Mouse (Mus musculus) stomach, embryonic 16.5 days (tissue): ENCODE data around the gene Atoh1. TPM values are rescaled to one million over a fixed set of nuclear protein-coding genes. Genes with fewer than 3 reads are reported as not detected.

Experiments
- ATAC-seq: fragments of 200-750 bp; cut with Nextera tagmentation; 2 replicates; pipeline ENCODE4 v1.8.0; 2017; ENCODE audit warnings: moderate number of reproducible peaks, moderate TSS enrichment; ENCODE audit not compliant: insufficient read depth, low FRiP score
- H3K27ac ChIP-seq: fragments of 300-500 bp; sonication (generic); 2 replicates; pipeline ENCODE4 v1.5.1; 2014; ENCODE audit warnings: low read length
- H3K27me3 ChIP-seq: fragments of 300-500 bp; sonication (generic); 2 replicates; pipeline ENCODE4 v1.6.1; 2014; ENCODE audit warnings: low read length, control low read depth, mixed read lengths; ENCODE audit not compliant: control insufficient read depth, insufficient read depth
- H3K36me3 ChIP-seq: fragments of 300-500 bp; sonication (generic); 2 replicates; pipeline ENCODE4 v1.6.1; 2014; ENCODE audit warnings: low read length; ENCODE audit not compliant: control insufficient read depth, insufficient read depth
- H3K4me1 ChIP-seq: fragments of 300-500 bp; sonication (generic); 2 replicates; pipeline ENCODE4 v1.6.1; 2014; ENCODE audit warnings: low read length, control low read depth, mixed read lengths; ENCODE audit not compliant: control insufficient read depth, insufficient read depth
- H3K4me2 ChIP-seq: fragments of 300-500 bp; sonication (generic); 2 replicates; pipeline ENCODE4 v1.6.1; 2014; ENCODE audit warnings: low read depth, low read length, mixed read lengths
- H3K4me3 ChIP-seq: fragments of 300-500 bp; sonication (generic); replicated peaks from 2 replicates; pipeline ENCODE4 v1.5.1; 2014; ENCODE audit warnings: mild to moderate bottlenecking, low read length
- H3K9ac ChIP-seq: fragments of 300-500 bp; sonication (generic); 2 replicates; pipeline ENCODE4 v1.6.1; 2014; ENCODE audit warnings: low read length
- H3K9me3 ChIP-seq: fragments of 300-500 bp; sonication (generic); replicated peaks from 2 replicates; pipeline ENCODE4 v1.6.1; 2016; ENCODE audit warnings: low read length, control low read depth; ENCODE audit not compliant: control insufficient read depth
- WGBS: fragments of 180-500 bp; shearing (Covaris S2); extraction: QIAGEN DNeasy Blood & Tissue Kit; methylation state at CpG from one replicate; pipeline ENCODE4 v1.1.7; 2014; 5-methylcytosine and 5-hydroxymethylcytosine counted together
- polyA plus RNA-seq: library from polyadenylated mRNA; unstranded; fragments of >200 nt; fragmentation: Nextera tagmentation; extraction: Ambion mirVana; gene quantifications from 2 replicates; pipeline ENCODE4 v1.2.1, GENCODE M21; 2015

Gene Atoh1
- 0.31 and 0.71 TPM in 2 replicates for polyA plus RNA-seq

DNA sequence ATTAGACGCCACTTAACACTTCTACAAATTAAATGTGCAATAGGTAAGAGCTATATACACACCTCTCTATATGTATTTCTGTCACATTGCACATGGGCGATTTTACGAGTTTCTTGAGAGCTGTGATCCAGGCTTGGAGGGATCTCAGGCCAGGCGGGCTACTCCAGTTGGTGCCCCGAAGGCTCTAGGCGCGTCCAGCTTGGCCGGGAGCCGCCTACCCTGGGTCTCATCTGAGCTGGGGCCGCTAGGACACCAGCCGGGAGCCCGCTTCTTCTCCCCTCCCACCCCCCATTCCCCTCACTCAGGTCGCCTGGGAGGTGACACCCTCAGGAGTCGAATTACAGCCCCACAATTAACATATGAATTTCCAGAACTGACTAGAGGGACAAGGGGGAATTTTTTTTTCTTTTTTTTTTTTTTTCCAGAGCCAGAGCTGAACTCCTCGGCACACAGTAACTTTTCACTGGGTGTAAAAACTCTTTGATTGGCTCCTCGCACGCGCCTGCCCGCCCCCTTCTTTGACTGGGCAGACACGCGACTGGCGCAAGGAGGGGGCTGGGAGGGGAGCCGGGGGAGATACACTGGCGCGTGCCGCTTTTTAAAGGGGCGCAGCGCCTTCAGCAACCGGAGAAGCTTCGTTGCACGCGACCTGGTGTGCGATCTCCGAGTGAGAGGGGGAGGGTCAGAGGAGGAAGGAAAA is at the start of gene Atoh1:
Atoh1 (plus strand) TSS at position 627 of the 700 bp plus-strand sequence.
- Histone ChIP-seq H3K9ac (peak within 1 kb of the TSS; percentile 35; the same call in 1 of the 2 replicates), H3K4me1 (peaks cover 12% of the 10 kb centered on the region), H3K4me2 (peak within 1 kb of the TSS; percentile 86), H3K27me3 (peaks cover 54% of the 10 kb centered on the region), H3K36me3 (no peaks in the 10 kb centered on the region), H3K27ac (no peak within 1 kb of the TSS), H3K4me3 (peak within 1 kb of the TSS; percentile 47), H3K9me3 (no peaks in the 10 kb centered on the region)
- peak; percentile 77; the same call in 1 of the 2 replicates for ATAC-seq
- under 1% methylated on average over 34 of the region's 34 CpGs for WGBS

DNA sequence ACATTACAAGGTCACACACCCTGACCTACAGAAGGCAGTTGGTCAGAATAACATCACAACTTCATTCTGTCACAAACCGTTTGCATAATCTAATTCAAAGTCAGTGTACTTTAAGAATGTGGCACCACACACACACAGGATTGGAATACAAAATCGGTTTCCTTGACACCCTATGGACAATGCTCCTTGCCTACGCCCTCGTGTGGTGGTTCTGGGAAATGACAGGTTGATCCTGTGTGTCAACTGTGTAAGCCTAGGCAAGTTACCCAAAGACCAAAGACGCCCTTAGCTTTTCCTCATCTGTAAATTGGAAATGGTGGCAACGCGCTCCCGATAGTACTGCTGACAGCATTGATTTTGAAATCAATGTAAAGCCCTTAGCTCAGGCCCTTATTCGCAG is 45.0 kb upstream of the Atoh1 start:
- ATAC-seq: no peak
- WGBS: 34% methylated on average over 9 of the region's 9 CpGs

GRCm38 (mm10) chr6:64684973-64685372 is 44.0 kb upstream of the Atoh1 start:
- no peak overlapping the region for H3K4me3 ChIP-seq
- no peak overlapping the region for H3K27ac ChIP-seq
- H3K27me3 ChIP-seq: peaks cover 8% of the 10 kb centered on the region
- 5% methylated on average over 5 of the region's 5 CpGs for WGBS
- H3K9me3 ChIP-seq: no peaks in the 10 kb centered on the region
- H3K9ac ChIP-seq: no peak overlapping the region
- no peaks in the 10 kb centered on the region for H3K36me3 ChIP-seq
- 0 out of 2 replicates have a peak overlapping the region, but pooled peaks have one; percentile 19 for H3K4me2 ChIP-seq
- ATAC-seq: no peak
- H3K4me1 ChIP-seq: no peaks in the 10 kb centered on the region

More for the DNA sequence above, 45.0 kb upstream of the Atoh1 start:
- H3K4me2 ChIP-seq: no peak overlapping the region
- no peak overlapping the region for H3K27ac ChIP-seq
- peaks cover 8% of the 10 kb centered on the region for H3K27me3 ChIP-seq
- H3K4me1 ChIP-seq: no peaks in the 10 kb centered on the region
- H3K9me3 ChIP-seq: no peaks in the 10 kb centered on the region
- no peaks in the 10 kb centered on the region for H3K36me3 ChIP-seq
- no peak overlapping the region for H3K4me3 ChIP-seq
- no peak overlapping the region for H3K9ac ChIP-seq

DNA sequence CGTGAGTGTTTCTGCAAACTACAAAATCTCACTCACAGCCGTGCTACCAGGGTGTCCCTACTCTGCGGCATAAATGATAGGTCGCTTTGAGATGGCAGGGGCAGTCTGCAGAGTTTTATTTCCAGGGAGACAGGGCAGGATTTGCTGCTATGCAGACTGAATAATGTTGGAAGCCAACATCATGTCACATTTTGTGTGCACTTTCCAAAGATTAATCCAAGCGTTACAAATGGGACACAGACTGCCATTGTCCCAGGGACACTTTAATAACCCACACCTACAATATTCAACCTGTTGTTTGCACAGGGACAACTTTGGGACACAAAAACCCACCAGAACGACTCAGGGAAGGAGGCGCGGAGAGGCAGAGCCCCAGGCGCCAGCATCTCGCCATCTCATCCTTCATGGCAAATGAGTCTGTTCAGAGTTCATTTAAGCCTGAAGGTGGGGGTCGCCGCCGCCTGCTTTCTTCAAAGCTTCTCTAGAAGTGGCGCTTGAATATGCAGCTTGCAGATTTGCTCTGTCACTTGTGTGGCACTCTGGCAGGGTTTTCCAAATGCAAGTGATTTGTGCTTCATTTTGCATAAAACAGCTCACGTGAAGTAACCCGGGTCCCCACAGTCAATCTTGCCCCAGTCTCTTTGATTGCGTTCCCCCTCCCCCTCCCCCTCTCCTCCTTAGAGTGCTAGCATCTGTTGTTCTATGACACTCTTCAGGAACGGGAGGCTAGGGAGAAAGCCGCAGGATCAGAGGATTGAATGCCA is 40.6 kb upstream of the Atoh1 start:
- Histone ChIP-seq H3K4me3 (no peak overlapping the region), H3K27me3 (peaks cover 8% of the 10 kb centered on the region), H3K36me3 (no peaks in the 10 kb centered on the region), H3K4me2 (0 out of 2 replicates have a peak overlapping the region, but pooled peaks have one; percentile 12), H3K27ac (no peak overlapping the region), H3K9ac (no peak overlapping the region), H3K4me1 (no peaks in the 10 kb centered on the region), H3K9me3 (no peaks in the 10 kb centered on the region)
- 8% methylated on average over 19 of the region's 19 CpGs for WGBS
- no peak for ATAC-seq

DNA sequence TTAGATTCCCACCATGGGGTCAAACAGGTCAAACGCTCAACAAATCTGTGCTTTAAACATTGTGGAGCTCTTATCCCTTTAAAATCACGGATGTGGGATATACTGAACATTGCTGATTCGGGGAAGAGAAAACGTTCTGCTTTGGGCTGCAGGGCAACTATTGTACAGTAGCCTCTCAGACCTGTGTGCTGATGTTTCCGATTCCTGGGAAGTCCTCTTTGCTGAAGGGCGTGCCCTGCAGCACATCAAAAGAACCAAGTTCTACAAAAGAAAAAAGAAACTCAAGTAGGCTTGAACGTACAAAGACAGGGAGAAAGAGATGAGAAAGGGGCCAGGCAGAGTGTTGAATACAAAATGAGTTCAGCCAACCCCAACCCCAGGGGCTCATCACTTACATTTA is 34.2 kb upstream of the Atoh1 start:
- Histone ChIP-seq H3K9ac (no peak overlapping the region), H3K4me3 (no peak overlapping the region), H3K36me3 (no peaks in the 10 kb centered on the region), H3K4me2 (no peak overlapping the region), H3K4me1 (no peaks in the 10 kb centered on the region), H3K9me3 (no peaks in the 10 kb centered on the region), H3K27me3 (no peaks in the 10 kb centered on the region), H3K27ac (no peak overlapping the region)
- no peak for ATAC-seq
- WGBS: 44% methylated on average over 7 of the region's 7 CpGs

GRCm38 (mm10) chr6:64703659-64704058 is 25.3 kb upstream of the Atoh1 start:
- Histone ChIP-seq H3K27me3 (no peaks in the 10 kb centered on the region), H3K9me3 (no peaks in the 10 kb centered on the region), H3K36me3 (no peaks in the 10 kb centered on the region), H3K4me3 (no peak overlapping the region), H3K27ac (no peak overlapping the region), H3K4me1 (no peaks in the 10 kb centered on the region), H3K4me2 (no peak overlapping the region), H3K9ac (no peak overlapping the region)
- no peak for ATAC-seq
- WGBS: 74% methylated on average over 2 of the region's 2 CpGs

DNA sequence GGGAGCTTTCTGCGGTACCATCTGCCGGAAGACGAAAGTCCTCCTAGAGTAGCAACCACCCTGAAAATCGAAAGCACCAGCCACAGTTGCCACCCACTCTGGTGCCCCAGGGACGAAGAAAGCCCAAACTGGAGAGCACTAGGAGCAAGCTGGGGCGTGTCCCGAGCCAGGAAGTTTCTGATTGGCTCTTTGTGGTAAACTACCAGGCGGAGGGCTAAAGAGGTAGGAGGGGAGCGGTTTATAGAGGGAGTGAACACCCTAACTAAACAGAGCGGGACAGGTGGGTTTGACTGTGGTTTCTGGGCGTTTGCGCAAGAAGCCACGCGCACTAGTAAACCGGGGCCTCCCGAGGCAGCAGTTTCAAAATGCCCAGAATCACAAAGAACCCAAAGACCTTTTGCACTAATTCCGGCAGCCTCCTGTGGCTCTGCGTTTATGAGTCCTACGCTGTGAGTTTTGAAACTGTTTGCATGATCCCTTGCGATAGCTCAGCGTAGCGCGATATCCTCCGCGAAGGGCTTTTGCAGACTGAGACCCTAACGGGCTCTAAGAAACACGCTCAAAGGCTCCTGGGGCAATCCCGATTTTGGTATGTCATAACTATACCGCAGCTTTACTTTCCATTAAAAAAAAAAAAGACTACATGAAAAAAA is 1.0 kb upstream of the Atoh1 start:
- H3K27ac ChIP-seq: no peak overlapping the region
- peak overlapping the region; percentile 86 for H3K4me2 ChIP-seq
- no peaks in the 10 kb centered on the region for H3K36me3 ChIP-seq
- H3K4me3 ChIP-seq: peak overlapping the region; percentile 47
- ATAC-seq: peak; percentile 73; the same call in 1 of the 2 replicates
- H3K27me3 ChIP-seq: peaks cover 49% of the 10 kb centered on the region
- H3K9me3 ChIP-seq: no peaks in the 10 kb centered on the region
- peaks cover 12% of the 10 kb centered on the region for H3K4me1 ChIP-seq
- WGBS: under 1% methylated on average over 29 of the region's 29 CpGs
- no peak overlapping the region for H3K9ac ChIP-seq

DNA sequence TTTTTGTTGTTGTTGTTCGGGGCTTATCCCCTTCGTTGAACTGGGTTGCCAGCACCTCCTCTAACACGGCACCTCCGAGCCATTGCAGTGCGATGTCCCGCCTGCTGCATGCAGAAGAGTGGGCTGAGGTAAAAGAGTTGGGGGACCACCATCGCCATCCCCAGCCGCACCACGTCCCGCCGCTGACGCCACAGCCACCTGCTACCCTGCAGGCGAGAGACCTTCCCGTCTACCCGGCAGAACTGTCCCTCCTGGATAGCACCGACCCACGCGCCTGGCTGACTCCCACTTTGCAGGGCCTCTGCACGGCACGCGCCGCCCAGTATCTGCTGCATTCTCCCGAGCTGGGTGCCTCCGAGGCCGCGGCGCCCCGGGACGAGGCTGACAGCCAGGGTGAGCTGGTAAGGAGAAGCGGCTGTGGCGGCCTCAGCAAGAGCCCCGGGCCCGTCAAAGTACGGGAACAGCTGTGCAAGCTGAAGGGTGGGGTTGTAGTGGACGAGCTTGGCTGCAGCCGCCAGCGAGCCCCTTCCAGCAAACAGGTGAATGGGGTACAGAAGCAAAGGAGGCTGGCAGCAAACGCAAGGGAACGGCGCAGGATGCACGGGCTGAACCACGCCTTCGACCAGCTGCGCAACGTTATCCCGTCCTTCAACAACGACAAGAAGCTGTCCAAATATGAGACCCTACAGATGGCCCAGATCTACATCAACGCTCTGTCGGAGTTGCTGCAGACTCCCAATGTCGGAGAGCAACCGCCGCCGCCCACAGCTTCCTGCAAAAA is 496 bp downstream of the Atoh1 start:
- Histone ChIP-seq H3K9ac (peak overlapping the region; percentile 35; the same call in 1 of the 2 replicates), H3K27me3 (peaks cover 60% of the 10 kb centered on the region), H3K27ac (no peak overlapping the region), H3K9me3 (no peaks in the 10 kb centered on the region), H3K4me2 (peak overlapping the region; percentile 86), H3K36me3 (no peaks in the 10 kb centered on the region), H3K4me3 (peak overlapping the region; percentile 47), H3K4me1 (peaks cover 16% of the 10 kb centered on the region)
- 0% methylated on average over 53 of the region's 53 CpGs for WGBS
- ATAC-seq: peak; percentile 72; the same call in 1 of the 2 replicates
